Mouse (Mus musculus) adipocyte (in vitro differentiated cells): Measurements from ENCODE around the gene Lrrn4.
A peak's percentile ranks its signal among the peaks of the same experiment; 100 is the strongest.

Source experiments
- DNase-seq: peaks from one replicate; pipeline ENCODE4 v3.0.0-alpha.2; 2016; ENCODE audit warnings: low spot score

Gene Lrrn4

GRCm38 (mm10) chr2:132880844-132881645 lies at the start of gene Lrrn4:
Gene Lrrn4, minus strand, starts transcription at chr2:132880891.
- no peak for DNase-seq

GRCm38 (mm10) chr2:132928999-132929398 lies 48.3 kb upstream of the Lrrn4 start:
- DNase-seq: no peak

GRCm38 (mm10) chr2:132927871-132928270 lies 47.2 kb upstream of the Lrrn4 start:
- no peak for DNase-seq

- DNase-seq: no peak
These were observed 46.6 kb upstream of the Lrrn4 start for GRCm38 (mm10) chr2:132927298-132927697.

GRCm38 (mm10) chr2:132923290-132924085 lies 42.8 kb upstream of the Lrrn4 start:
- DNase-seq: no peak

- DNase-seq: no peak
These were observed 41.6 kb upstream of the Lrrn4 start for GRCm38 (mm10) chr2:132922076-132922873.

GRCm38 (mm10) chr2:132914785-132915184 lies 34.1 kb upstream of the Lrrn4 start:
- DNase-seq: no peak

- DNase-seq: peak; percentile 84
These were observed 26.1 kb upstream of the Lrrn4 start for GRCm38 (mm10) chr2:132906763-132907162.

- no peak for DNase-seq
These were observed 24.3 kb upstream of the Lrrn4 start for GRCm38 (mm10) chr2:132904961-132905360.

- DNase-seq: peak; percentile 94
These were observed 22.8 kb upstream of the Lrrn4 start for GRCm38 (mm10) chr2:132903498-132903897.

GRCm38 (mm10) chr2:132902056-132902455 lies 21.4 kb upstream of the Lrrn4 start:
- DNase-seq: peak; percentile 42

- peak; percentile 18 for DNase-seq
These were observed 20.9 kb upstream of the Lrrn4 start for GRCm38 (mm10) chr2:132901636-132902035.

- DNase-seq: peak; percentile 96
These were observed 19.9 kb upstream of the Lrrn4 start for GRCm38 (mm10) chr2:132900596-132900995.

GRCm38 (mm10) chr2:132898211-132898610 lies 17.5 kb upstream of the Lrrn4 start:
- peak; percentile 90 for DNase-seq

GRCm38 (mm10) chr2:132893826-132894225 lies 13.1 kb upstream of the Lrrn4 start:
- peak; percentile 49 for DNase-seq

- DNase-seq: no peak
These were observed 4.6 kb upstream of the Lrrn4 start for GRCm38 (mm10) chr2:132885312-132885711.

GRCm38 (mm10) chr2:132884303-132884967 lies 3.7 kb upstream of the Lrrn4 start:
- no peak for DNase-seq

- no peak for DNase-seq
These were observed 1.2 kb downstream of the Lrrn4 start for GRCm38 (mm10) chr2:132879261-132880044.

GRCm38 (mm10) chr2:132876991-132877390 lies 3.7 kb downstream of the Lrrn4 start:
- peak; percentile 63 for DNase-seq

- DNase-seq: peak; percentile 67
These were observed 6.9 kb downstream of the Lrrn4 start for GRCm38 (mm10) chr2:132873657-132874326.
